Mouse (Mus musculus): ENCODE data around the gene Cdh13. TPM values are rescaled to one million over a fixed set of nuclear protein-coding genes. Genes with fewer than 3 reads are reported as not detected.

Gene Cdh13
- polyA plus RNA-seq, 1 experiment = not detected

DNA sequence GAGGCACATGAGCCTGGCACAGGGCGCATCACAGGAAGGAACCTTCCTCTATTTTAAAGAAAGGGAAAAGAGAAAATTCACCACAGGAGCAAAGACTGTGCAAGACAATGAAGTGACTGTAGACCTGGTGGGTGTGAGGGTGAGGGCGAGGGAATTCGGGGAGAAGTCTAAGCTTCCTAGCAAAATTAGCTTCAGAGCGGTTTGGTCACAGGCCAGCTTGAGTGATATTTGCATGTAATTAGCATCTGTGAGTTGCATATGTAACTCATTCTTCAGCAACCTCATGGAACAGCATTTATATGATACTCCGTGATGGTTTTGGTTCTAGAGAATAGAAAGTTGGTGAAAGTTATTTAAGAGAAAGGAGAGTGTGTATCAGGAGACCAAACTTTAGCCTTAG is 73.5 kb downstream of the Cdh13 start:
- H3K27me3 ChIP-seq (ENCODE audit: control insufficient read depth) = no peaks in the 10 kb centered on the region
- H3K9me3 ChIP-seq (ENCODE audit: control insufficient read depth, low read length) = peaks cover 74% of the 10 kb centered on the region
- H3K4me1 ChIP-seq (ENCODE audit: control insufficient read depth) = no peaks in the 10 kb centered on the region
- no peak overlapping the region for H3K4me3 ChIP-seq (replicated peaks)
- H3K36me3 ChIP-seq (ENCODE audit: control insufficient read depth) = no peaks in the 10 kb centered on the region
- no peak for TF ChIP-seq TAL1 (IDR thresholded peaks at IDR 0.05; ENCODE audit: low read length)

DNA sequence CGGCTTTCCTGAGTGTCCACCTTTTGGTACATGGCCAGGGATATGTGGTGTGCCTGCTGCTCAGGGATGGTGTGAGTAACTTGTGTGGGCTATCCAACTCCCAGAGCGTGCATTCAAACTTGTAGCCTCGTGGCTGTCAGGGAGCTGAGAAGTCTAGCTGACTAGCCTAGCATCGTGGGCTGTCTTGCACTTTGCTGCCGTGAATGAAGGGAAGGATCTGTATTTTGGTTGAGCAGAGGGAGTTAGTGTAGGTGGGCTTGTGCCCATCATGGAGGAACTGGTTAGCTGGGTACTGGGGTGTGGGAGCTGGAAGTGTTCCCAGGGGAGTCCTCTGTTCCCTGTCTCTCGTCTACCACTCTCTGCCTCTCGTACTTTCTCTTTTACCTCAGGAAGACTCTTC is 74.1 kb downstream of the Cdh13 start:
- no peak for TF ChIP-seq TAL1 (IDR thresholded peaks at IDR 0.05; ENCODE audit: low read length)
- no peak for TF ChIP-seq GATA1 (IDR thresholded peaks at IDR 0.05; ENCODE audit: low read length)
- Histone ChIP-seq H3K9me3 (ENCODE audit: control insufficient read depth, low read length) (peaks cover 69% of the 10 kb centered on the region), H3K36me3 (ENCODE audit: control insufficient read depth) (no peaks in the 10 kb centered on the region), H3K27me3 (ENCODE audit: control insufficient read depth) (no peaks in the 10 kb centered on the region), H3K4me3 (replicated peaks) (no peak overlapping the region), H3K4me1 (ENCODE audit: control insufficient read depth) (no peaks in the 10 kb centered on the region)

DNA sequence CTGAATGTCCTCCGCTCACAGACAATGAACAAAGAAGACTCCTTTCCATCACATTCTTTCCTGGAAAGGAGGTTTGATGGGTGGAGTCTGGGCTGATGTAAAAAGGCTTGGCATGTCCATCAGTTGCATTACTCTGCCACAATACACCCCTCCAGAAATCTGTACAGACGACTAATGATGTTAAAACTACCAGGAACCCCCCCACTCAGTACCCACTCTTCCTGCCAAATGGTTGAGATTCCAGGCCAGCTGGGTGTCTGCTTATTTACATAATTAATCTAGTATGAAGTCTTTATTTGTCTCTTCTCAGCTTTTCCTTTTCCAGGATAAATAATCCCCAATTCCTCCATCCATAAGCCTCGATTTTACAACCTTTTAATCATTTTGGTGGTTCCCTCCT is 80.2 kb downstream of the Cdh13 start:
- H3K27me3 ChIP-seq (ENCODE audit: control insufficient read depth) = no peaks in the 10 kb centered on the region
- no peak for TF ChIP-seq TAL1 (IDR thresholded peaks at IDR 0.05; ENCODE audit: low read length)
- TF ChIP-seq GATA1 (IDR thresholded peaks at IDR 0.05; ENCODE audit: low read length) = no peak
- no peaks in the 10 kb centered on the region for H3K4me1 ChIP-seq (ENCODE audit: control insufficient read depth)
- no peak overlapping the region for H3K4me3 ChIP-seq (replicated peaks)
- no peaks in the 10 kb centered on the region for H3K36me3 ChIP-seq (ENCODE audit: control insufficient read depth)
- peaks cover 58% of the 10 kb centered on the region for H3K9me3 ChIP-seq (ENCODE audit: control insufficient read depth, low read length)

DNA sequence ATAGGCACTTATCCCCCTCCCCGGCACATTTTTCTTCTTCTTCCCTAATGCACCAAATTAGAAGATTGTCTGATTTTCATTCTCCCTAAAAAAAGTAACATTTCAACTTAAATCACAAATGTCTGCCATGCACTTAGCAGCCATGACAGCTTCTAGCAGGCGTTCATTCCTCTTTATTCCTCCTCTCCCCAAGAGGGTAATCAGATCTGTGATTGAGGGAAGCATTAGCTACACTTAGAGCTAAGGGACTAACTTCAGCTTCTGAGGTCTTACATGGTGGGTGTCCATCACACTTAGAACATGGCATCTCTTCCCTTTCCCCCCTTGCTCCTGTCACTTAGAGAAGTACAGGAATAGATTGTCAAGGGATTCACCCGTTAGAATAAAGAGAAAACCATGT is 89.6 kb downstream of the Cdh13 start:
- Histone ChIP-seq H3K4me1 (ENCODE audit: control insufficient read depth) (no peaks in the 10 kb centered on the region), H3K9me3 (ENCODE audit: control insufficient read depth, low read length) (peaks cover 60% of the 10 kb centered on the region), H3K36me3 (ENCODE audit: control insufficient read depth) (no peaks in the 10 kb centered on the region), H3K27me3 (ENCODE audit: control insufficient read depth) (no peaks in the 10 kb centered on the region), H3K4me3 (replicated peaks) (no peak overlapping the region)
- TF ChIP-seq TAL1 (IDR thresholded peaks at IDR 0.05; ENCODE audit: low read length) = no peak
- TF ChIP-seq GATA1 (IDR thresholded peaks at IDR 0.05; ENCODE audit: low read length) = no peak

DNA sequence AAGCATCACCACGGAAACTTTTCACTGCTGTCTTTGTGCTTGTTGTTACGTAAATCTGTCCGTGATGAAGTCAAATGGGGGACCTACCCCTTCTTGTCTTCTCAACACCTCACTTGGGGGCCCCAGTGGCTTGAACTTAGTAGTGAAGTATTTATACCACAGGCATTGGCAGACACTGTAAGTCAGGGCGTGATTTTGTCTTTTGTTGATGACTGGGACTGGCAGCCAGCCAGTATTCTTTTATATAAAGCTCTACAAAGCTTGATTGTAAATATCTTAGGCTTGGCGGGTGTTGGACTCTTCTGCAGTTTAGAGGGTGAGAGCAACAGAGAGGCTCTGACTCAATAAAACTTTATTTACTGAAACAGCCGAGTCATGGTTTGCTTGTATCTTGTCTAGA is 91.2 kb downstream of the Cdh13 start:
- Histone ChIP-seq H3K36me3 (ENCODE audit: control insufficient read depth) (no peaks in the 10 kb centered on the region), H3K4me1 (ENCODE audit: control insufficient read depth) (no peaks in the 10 kb centered on the region), H3K4me3 (replicated peaks) (no peak overlapping the region), H3K27me3 (ENCODE audit: control insufficient read depth) (no peaks in the 10 kb centered on the region), H3K9me3 (ENCODE audit: control insufficient read depth, low read length) (peaks cover 62% of the 10 kb centered on the region)
- TF ChIP-seq TAL1 (IDR thresholded peaks at IDR 0.05; ENCODE audit: low read length) (no peak), GATA1 (IDR thresholded peaks at IDR 0.05; ENCODE audit: low read length) (no peak)

DNA sequence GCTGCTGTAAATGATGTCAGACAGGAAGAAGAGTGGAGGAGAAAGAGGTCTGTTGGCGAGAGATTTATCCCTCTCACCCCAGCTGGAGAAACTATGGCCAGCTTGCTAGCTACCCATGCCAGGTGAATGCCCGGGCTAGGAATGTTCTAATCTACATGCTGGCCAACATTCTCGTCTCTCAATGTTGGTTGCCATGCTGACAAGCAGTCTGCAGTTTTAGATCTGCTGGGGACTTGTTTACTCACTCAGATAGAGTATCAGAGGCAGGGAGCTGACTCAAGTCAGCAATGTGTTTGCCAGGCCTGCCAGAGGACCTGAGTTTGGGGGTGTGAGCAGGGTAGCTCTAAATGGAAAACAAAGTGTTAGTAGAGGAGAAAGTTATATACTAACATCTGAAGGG is 93.3 kb downstream of the Cdh13 start:
- H3K36me3 ChIP-seq (ENCODE audit: control insufficient read depth) = no peaks in the 10 kb centered on the region
- no peaks in the 10 kb centered on the region for H3K27me3 ChIP-seq (ENCODE audit: control insufficient read depth)
- H3K4me1 ChIP-seq (ENCODE audit: control insufficient read depth) = no peaks in the 10 kb centered on the region
- no peak for TF ChIP-seq TAL1 (IDR thresholded peaks at IDR 0.05; ENCODE audit: low read length)
- TF ChIP-seq GATA1 (IDR thresholded peaks at IDR 0.05; ENCODE audit: low read length) = no peak
- H3K9me3 ChIP-seq (ENCODE audit: control insufficient read depth, low read length) = peaks cover 62% of the 10 kb centered on the region
- H3K4me3 ChIP-seq (replicated peaks) = no peak overlapping the region

DNA sequence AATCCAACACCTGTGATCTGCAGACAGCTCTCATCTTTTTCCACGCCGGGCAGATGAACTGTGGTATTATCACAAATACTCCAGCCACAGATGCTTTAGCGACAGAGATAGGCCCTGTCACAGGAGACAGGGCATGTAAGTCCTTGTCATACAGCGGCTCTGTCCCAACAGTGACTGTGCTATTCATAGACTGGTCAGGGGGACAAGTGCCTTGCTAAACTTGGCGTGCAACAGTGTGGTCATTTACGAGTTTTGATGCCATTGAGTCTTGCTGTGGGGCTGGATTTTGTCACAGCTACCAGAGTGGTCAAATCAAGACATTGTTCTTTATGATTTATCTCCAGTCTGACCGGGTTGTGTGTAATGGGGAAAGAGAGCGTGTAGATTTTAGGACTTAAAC is 95.5 kb downstream of the Cdh13 start:
- TF ChIP-seq GATA1 (IDR thresholded peaks at IDR 0.05; ENCODE audit: low read length) (no peak), TAL1 (IDR thresholded peaks at IDR 0.05; ENCODE audit: low read length) (no peak)
- no peaks in the 10 kb centered on the region for H3K27me3 ChIP-seq (ENCODE audit: control insufficient read depth)
- H3K4me3 ChIP-seq (replicated peaks) = no peak overlapping the region
- no peaks in the 10 kb centered on the region for H3K4me1 ChIP-seq (ENCODE audit: control insufficient read depth)
- H3K36me3 ChIP-seq (ENCODE audit: control insufficient read depth) = no peaks in the 10 kb centered on the region
- H3K9me3 ChIP-seq (ENCODE audit: control insufficient read depth, low read length) = peaks cover 59% of the 10 kb centered on the region

DNA sequence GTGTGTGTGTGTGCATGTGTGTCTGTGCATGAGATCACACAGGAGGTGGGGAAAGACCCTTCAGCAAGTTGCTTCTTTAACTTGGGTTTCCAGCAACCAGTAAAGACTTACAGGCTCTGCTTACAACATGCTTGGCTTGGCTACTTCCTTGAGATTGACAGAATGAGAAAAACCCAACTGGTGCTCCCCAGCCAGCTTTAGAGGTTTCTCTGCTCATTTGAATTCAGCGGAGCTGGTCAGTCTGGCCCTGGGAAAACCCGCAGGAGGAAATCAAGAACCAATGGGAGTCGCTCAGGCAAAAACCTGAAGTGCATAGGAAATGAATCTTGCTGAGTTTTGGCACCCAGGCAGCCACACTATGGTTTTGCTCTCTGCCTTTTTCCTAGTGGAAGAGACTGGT is 96.1 kb downstream of the Cdh13 start:
- Histone ChIP-seq H3K36me3 (ENCODE audit: control insufficient read depth) (no peaks in the 10 kb centered on the region), H3K27me3 (ENCODE audit: control insufficient read depth) (no peaks in the 10 kb centered on the region), H3K4me3 (replicated peaks) (no peak overlapping the region), H3K4me1 (ENCODE audit: control insufficient read depth) (no peaks in the 10 kb centered on the region), H3K9me3 (ENCODE audit: control insufficient read depth, low read length) (peaks cover 64% of the 10 kb centered on the region)
- TF ChIP-seq GATA1 (IDR thresholded peaks at IDR 0.05; ENCODE audit: low read length) (no peak), TAL1 (IDR thresholded peaks at IDR 0.05; ENCODE audit: low read length) (no peak)

DNA sequence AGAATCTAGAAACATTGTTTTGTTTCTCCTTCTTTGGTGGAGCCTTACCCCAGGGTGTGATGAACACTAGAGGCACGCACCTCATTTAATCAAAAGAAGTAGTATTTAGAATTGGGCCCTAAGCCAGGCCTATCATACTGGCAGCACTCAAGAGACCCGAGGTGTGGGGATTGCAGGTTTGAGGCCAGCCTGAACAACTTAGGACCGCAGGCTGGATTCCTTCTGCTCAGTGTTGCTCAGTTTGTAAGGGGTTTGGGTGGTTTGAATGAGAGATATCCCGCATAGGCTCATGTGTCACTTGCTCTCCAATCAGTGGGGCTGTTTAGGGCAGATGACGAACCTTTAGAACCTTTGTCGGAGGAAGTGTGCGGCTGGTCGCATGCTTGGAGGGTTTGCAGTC is 96.5 kb downstream of the Cdh13 start:
- Histone ChIP-seq H3K36me3 (ENCODE audit: control insufficient read depth) (no peaks in the 10 kb centered on the region), H3K27me3 (ENCODE audit: control insufficient read depth) (no peaks in the 10 kb centered on the region), H3K4me1 (ENCODE audit: control insufficient read depth) (no peaks in the 10 kb centered on the region), H3K4me3 (replicated peaks) (no peak overlapping the region), H3K9me3 (ENCODE audit: control insufficient read depth, low read length) (peaks cover 63% of the 10 kb centered on the region)
- TF ChIP-seq TAL1 (IDR thresholded peaks at IDR 0.05; ENCODE audit: low read length) = no peak
- TF ChIP-seq GATA1 (IDR thresholded peaks at IDR 0.05; ENCODE audit: low read length) = no peak

DNA sequence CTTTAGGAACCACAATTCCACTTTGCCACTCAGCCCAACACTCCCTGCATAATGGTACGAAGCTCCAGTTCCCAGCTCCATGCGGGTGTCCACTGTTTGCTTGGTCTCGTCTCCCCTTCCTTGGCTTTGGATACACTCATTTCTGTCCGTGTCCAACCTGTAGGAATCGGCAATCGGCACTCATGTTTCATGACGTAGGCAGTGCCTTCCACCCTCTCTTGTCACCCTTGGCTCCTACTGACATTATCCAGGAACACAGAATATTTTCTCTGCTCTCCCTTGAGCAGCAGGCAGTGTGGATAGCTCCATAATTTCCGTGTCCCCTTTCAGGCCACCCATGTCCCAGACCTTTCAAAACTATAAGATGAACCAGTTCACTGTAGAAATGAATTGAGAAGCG is 97.2 kb downstream of the Cdh13 start:
- peaks cover 62% of the 10 kb centered on the region for H3K9me3 ChIP-seq (ENCODE audit: control insufficient read depth, low read length)
- TF ChIP-seq GATA1 (IDR thresholded peaks at IDR 0.05; ENCODE audit: low read length) = no peak
- no peak for TF ChIP-seq TAL1 (IDR thresholded peaks at IDR 0.05; ENCODE audit: low read length)
- H3K4me1 ChIP-seq (ENCODE audit: control insufficient read depth) = no peaks in the 10 kb centered on the region
- no peak overlapping the region for H3K4me3 ChIP-seq (replicated peaks)
- no peaks in the 10 kb centered on the region for H3K36me3 ChIP-seq (ENCODE audit: control insufficient read depth)
- no peaks in the 10 kb centered on the region for H3K27me3 ChIP-seq (ENCODE audit: control insufficient read depth)

All from erythroblast, embryonic 14.5 days (primary cell).